Mouse (Mus musculus) retina, adult 2 months (tissue): Measurements from ENCODE around the gene Mpzl1.
"Not testable (repeated sequence)": the region's sequence is repeated elsewhere in the genome, so short reads cannot be mapped to it uniquely, and the experiment has no call there.

Experiments used
- DNase-seq: peaks from one replicate; pipeline ENCODE4 v3.0.0-alpha.2; 2012; ENCODE audit warnings: low read depth, low spot score

Mpzl1 gene

DNA sequence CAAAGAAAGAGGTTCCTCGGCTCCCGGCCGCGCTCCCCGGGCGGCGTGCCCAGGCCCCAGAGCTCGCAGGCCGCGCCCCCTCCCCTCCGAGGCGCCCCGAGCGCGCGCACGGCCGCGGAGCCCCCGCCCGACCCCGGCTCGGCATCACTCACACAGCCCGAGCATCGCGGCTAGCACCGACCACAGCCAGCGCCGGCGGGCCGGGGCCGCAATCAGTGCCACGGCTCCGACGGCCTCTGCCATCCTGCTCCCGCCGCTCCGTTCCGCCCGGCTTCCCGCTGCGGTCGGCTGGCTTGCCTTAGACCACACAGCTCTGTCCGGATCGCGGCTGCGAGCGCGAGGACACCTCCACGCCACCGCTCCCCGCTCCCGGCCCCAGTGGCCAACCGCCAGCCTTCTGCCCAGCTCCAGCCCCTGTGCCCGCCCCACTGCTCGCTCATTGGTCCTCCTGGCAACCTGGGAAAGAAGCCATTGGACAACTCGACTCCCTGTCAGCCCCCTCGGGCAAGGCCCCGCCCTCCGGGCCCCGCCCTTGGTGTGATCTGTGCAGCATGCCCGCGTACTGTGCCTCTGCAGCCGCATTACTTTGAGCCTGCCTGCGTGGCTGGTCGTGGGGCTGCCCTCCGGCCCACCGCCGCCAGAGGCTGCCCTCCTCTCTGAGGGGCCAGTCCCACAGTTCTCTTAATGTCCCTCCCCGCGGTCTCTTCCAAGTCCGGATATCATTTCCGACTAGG, at the start of gene Mpzl1:
Mpzl1 (minus strand) TSS at position 388 of the 734 bp plus-strand sequence.
- peak; percentile 93 for DNase-seq

DNA sequence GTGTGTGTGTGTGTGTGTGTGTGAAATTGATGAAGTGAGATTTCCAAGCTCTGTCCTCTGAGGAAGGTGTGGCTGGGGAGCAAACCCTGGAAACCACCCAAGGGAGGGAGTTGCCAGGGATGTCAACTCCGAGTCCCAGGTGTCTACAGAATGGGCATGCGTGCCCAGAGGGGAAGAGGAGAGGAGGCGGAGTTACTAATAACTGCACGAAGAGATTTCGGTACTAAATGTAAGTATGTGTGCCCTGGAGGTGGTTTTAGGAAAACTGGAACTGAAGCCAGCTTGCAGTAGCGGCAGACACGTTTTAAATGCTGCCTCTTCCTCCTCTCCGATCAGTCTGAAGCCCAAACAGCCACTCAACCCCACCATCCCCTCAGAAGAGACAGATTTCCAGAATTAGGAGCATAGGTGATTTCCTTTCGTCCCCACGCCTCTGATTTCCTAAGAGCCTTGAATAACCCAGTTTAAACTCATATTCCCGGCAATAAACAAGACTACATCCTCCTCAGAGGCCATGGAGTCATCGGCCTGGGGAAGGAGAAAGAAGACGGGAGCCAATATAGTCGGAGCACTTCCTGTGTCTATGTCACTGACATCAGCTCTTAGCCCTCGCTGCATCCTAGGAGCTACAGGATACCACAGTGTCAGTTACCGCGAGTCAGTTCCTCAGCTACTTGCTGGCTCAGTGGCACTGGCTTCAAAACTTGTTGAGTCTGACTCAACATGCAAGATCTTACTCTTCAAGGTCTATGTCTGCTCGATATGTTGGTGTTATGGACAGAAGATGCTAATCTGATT, 47.9 kb upstream of the Mpzl1 start:
- DNase-seq = no peak

DNA sequence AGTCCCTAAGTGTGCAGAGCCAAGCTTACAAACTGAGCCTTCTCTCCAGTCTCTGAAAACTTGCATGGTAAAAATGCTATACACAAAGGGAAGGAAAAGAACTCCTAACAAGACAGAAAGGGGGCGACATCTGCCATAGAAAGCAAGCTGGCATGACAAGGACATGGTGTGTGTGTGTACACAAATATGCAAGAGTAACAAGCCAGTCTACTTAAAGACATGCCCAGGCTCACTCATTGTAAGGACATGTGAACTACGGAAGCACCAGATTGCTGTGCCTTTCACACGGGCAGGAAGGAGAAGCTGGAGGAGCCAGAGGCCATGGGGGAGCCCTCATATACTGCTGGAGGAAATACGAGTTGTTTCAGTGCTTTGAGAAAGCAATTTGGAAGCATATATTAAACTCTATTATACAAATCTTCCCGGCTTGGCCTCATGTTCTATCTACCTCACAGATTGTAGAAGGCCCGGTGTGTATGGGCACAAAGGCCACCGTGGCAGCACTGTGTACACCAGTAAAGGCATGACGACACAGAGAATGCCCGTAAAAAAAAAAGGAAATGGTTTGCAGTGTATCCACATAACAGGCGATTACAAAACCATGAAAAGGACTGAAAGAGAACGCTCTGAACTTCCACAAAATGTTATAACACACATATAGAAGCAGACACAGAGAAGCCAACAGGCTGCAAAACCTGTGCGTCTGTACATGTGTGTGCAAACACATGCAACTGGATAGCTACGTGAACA, 46.9 kb upstream of the Mpzl1 start:
- DNase-seq = no peak

DNA sequence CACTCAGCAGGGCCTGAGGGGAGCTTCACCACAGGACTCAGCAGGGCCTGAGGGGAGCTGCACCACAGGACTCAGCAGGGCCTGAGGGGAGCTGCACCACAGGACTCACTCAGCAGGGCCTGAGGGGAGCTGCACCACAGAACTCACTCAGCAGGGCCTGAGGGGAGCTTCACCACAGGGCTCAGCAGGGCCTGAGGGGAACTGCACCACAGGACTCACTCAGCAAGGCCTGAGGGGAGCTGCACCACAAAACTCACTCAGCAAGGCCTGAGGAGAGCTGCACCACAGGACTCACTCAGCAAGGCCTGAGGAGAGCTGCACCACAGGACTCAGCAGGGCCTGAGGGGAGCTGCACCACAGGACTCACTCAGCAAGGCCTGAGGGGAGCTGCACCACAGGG, 45.7 kb upstream of the Mpzl1 start:
- not testable (repeated sequence) for DNase-seq

DNA sequence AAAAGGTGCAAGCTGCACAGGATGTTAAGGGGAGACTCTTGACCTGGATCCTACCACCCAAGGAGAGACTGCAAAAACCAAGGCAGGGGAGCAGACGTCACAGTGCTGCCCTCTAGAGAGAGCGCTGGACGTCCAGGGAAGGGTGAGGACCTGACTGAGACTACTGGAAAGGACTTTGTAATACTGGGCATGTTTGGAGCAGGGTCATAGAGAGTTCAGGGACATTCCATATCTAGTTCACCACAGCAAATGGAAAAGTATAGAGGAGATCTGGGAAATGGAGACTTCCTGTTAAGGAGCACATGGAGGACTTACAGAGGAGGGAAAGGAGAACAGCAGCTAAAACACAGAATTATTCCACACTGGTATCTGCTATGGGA, 45.3 kb upstream of the Mpzl1 start:
- no peak for DNase-seq

DNA sequence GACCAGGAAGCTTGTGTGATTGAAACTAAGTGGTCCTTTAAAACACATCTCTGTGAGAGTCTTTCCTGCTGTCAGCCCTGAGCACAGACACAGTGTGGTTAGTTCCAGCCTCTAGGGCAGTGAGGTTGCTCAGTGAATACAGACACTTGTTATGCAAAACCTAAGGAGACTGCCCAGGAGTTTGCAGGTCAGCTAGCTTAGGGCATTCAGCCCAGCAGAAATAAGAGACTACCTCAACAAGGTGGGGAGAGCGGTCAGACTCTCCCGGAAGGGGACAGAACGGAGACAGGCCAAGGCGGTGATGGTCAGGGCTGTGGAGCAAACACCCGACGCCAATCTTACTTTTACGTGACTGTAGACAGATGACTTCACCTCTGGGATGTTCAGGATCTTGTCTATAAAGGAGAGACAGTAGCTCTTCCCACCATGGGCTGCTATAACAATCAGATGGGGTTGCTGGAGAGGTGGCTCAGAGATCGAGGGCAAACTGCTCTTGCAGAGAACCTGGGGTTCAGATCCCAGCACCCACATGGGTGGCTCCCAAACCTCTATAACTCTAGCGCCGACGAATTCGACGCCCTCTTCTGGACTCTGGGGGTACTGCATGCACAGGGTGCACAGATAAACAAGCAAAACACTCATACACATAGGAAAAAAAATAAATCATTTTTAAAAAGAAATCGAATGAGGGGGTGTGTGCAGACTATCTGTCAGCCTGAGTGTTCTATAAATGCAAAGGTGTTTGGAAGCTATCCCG, 44.7 kb upstream of the Mpzl1 start:
- DNase-seq = no peak

DNA sequence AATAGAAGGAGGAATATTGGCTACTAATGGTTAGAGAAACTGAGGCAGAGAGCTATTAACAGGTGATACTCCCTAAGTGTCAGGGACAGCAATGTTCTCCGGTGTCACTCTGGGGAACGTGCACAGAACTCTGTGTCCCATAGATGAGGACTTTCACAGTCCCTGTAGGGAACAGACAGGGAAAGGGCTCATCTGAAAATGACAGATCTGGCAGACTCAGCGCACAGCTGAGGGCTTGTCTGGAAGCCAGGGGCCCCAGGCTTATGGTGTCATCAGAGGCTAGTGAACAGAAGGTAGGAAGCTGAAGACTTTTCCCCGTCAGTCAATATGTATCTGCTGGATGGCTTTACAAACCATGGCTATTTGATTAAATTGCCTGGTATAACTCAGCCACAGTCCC, 43.2 kb upstream of the Mpzl1 start:
- DNase-seq = no peak

DNA sequence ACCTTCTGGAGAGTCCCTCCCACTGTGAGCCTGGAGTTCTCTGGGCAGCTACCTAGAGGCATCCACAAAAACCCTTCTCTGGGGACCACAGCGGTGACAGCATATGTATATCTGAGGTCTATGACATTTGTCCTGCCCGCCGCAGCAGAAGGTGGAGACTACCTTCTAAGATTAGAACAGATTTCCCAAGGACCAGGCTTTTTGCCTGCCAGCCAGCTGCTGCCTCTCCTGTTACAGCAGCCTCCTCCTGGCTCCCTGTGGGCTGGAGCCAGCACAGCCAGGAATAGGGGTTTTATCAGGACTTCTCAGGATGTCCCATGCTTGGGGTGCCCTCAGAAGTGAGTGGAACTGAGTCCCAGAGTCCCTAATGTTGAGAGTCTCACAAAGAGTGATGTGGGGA, 42.7 kb upstream of the Mpzl1 start:
- no peak for DNase-seq

DNA sequence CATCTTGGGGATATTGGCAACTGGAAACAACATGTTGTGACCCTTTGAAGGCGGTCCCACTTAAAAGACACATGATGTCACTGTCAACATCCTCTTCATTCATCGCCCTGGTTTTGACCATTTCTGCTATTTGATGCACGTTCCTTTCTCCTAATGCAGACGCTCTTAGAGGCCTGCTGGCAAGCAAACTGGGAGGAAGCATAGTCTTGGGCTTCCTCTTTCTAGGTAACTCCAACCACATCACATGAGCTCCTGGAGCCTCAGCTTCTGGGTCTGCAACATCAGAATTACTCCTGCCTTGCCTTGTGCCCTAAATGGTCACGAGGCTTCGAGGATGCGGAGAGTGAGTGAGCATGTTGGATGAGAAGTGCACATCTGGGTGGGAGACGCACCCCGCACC, 40.8 kb upstream of the Mpzl1 start:
- no peak for DNase-seq

DNA sequence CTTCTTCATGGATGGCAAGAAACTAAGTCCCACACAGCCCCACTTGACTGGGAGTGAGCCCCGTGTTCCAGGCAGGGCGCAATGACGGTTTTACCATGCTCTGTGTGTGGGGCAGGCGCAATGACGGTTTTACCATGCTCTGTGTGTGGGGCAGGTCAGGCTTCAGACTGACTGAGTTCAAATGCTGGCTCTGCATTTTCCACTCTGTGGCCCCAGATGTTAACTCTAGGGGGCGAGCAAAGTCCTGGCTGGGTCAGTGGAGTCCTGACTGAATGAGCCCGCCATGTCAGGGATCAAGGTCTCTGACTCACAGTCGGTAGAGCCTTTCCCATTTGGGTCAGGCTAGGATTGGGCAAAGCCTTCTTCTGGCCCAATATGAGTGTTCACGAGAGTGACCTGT, 38.0 kb upstream of the Mpzl1 start:
- DNase-seq = no peak

DNA sequence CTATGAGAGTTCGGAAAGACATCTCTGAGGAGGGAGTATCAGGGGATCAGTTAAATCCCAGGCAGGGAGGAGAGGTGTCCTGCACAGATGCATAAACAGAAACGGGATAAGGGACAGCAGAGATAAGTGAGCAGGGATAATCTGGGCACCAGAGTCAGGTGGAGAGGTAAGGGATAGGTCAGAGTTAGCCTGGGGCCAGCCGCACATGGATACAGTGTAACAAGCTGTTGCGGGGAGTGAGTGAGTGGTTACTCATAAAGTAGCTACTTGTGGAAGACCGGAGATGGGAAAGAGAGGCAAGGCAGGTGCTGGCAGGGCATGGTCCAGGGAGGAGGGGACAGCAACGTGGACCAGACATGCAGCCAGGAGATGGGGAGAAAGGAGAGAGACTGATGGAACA, 35.7 kb upstream of the Mpzl1 start:
- no peak for DNase-seq

DNA sequence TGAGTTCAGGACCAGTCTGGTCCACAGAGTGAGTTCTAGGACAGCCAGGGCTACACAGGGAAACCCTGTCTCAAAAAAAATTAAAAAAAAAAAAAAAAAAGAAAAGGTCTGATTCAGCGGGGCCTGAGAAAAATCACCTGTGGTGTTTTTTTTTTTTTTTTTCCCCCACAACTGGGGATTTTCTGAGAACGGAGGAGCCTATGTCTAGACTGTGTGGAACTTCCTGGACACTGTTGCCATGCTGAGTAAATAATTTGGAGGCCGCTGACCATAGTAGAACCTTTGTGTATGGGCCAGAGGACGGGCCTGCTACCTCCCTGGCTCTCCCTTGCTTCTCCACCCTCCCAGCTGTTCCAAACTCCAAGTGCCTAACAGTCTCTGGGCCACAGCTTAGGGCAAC, 34.6 kb upstream of the Mpzl1 start:
- no peak for DNase-seq

DNA sequence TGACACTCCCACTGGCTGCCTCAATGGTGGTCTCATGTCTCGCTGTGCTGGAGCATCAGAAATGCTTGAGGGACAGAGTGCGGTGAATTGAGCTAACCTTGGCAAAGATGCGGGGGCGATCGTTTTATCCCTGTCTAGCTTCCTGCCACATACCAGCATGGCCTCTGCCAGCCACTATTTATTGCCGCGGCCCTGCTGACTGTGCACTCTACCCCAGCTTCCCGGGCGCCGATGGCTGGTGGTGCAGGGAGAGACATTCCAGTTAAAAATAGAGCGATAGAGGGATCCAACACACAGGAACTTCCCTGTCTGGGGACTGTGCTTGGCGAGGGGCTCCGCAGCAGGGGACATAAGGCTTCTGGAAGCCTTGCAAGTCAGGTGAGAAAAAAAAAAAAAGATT, 33.0 kb upstream of the Mpzl1 start:
- no peak for DNase-seq

DNA sequence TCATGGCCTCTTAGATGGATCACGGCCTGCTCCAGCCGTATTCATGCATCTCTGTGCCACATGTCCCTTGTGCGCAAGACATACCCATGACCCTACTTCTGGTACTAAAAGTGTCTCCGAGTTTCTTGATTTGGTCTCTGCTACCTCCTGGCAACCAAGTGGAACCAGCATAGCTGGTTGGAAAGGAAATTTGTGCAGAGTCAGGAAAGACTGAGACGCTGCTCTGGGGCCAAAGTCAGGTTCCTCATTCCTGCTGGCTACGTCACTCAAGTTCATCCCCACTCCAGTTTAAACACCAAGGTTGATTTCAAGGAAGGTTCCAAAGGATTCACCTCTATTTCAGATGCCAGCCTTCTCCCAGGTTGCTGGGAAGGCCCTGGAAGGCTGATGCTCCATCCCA, 32.6 kb upstream of the Mpzl1 start:
- DNase-seq = no peak

DNA sequence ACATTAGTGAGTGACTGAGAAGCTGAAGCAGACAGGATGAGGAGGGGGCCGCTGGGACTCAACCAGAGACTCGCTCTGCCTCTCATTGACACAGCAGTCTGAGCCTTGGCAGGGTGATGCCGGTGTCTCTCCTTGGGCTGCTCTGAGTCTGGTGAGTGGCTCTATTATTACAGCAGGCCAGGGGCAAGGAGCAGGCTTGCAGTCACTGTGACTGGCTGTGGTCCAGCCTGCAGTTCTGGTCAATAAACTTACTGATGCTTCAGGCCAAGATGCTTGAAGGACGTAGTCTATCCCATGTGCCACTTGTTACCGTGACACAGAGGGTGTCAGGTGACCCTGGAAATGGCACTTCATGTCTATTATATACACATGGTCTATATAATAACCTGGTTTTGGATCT, 31.4 kb upstream of the Mpzl1 start:
- no peak for DNase-seq

DNA sequence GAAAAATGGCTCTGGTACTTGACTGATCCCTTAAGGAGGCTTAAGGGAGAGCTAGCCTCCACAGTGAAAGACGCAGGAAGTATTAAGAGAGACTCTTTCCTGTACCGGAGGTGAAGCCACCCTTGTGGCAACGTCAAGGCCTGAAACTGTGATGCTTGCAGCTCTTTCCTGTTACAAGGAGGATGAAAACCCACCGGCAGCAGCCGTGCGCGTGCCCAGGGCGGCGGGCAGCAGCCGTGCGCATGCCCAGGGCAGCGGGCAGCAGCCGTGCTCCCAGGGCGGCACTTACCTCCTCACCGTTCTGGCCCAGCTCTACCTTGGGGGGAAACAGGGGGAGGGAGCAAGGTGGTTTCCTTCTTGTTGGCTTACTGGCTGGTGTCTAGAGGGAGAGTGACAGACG, 28.9 kb upstream of the Mpzl1 start:
- no peak for DNase-seq

DNA sequence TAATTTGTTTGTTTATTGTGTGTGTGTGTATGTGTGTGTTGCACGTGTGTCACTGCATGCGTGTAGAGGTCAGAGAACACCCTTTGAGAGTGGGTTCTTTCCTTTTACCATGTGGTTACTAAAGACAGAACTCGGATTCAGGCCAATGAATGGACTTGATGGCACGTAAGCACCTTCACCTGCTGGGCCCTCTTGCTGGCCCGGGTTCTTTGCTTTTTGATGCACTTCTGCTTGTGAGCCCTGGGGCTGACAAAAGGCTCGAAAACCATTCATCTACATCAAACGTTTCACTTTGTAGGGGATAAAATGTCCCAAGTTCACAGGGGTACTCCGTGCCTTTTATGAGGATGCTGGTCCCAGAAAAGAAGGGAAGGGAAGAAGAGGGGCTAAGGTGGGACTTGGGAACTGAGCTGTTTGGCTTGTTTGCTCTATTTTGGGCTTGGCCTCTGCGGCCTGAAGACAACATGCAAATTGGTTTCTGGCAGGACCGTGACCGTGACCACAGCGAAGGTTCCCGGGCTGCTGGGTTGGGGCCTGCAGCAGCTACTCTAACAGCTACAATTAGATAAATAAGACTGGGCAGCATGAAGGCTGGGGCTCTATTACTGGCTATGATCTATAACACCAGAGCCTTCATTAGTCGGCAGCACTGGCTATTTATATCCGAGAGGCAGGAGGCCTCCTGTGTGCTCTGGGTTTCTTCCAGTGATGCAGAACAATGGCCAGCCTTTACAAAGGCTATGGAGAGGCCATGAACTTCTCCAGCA, 28.3 kb upstream of the Mpzl1 start:
- DNase-seq = no peak

DNA sequence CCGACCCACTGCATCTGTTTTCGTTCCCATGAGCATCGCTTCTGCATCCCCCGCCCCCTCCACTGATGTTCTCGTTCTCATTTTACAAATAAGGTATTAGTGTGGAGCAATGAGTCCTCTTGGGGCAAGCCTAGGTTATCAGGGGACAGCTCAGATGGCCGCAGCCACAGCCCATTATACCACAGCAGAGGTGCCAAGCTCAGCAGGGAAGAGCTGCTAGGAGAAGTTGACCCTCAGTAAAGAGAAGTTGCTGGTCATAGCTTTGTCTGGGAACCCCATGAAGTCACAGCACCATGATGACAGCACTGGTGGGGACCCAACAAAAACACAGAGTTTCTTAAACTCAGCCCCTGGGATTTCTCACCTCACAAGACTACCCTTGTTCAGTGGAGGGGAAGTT, 27.4 kb upstream of the Mpzl1 start:
- DNase-seq = no peak

DNA sequence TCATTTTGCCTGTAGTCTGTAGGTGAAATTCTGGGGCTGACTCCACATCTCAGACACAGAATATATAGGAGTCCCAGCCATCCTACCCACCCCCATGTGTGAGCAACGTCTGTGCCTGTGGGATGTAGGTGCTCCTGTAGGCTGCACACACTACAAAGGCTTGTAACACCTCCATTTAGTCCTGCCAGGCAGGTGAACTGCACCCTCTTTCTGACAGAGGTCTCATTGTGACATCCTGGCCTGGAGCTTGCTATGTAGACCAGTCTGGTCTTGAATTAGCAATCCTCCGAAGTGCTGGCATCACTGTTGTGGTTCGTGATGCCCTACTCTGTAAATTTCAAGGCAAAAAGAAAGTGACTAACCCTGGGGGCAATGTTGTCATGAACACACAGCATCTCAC, 26.9 kb upstream of the Mpzl1 start:
- DNase-seq = no peak

DNA sequence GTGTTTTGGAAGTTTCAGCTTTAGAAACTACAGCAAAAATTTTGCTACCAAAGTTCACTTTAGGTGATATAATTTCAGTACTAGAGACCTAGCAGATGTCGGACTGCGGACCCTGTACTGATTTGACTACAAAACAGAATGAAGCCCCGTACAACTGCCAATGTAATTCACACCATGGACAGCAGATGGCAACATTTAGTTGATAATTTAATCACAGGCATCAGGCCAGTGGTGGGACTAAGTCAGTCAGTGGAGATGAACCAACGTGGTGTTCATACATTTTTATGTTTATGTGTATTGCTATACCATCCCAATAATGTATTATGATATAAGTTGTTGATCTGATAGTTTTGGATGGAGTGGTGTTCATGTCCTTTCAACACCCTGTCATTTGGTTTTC, 26.4 kb upstream of the Mpzl1 start:
- DNase-seq = peak; percentile 36

DNA sequence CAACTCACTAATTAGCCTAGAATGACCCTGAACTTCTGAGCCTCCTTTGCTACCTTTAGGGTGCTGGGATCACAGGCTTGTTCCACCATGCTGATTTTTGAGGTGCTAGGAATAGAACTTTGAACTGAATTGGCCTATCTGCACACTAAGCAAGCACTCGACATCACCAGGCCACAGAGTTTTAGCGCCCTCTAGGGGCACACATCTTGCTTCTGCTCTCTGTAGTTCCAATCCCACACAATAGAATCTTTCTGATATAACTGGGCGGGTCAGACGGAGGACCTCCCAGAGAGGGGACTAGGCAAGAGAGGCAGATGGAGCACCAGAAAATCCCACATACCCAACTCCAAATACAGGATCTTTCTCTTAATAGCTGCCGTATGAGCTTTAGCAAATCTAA, 24.3 kb upstream of the Mpzl1 start:
- DNase-seq = peak; percentile 34
